Mouse (Mus musculus) ES-E14 (cell line): Measurements from ENCODE around the gene Praf2. TPM values are rescaled to one million over a fixed set of nuclear protein-coding genes. Genes with fewer than 3 reads are reported as not detected.

Experiments used
- DNase-seq: peaks from one replicate; pipeline ENCODE4 v3.0.0-alpha.2; 2013; ENCODE audit warnings: low read depth, low spot score
- H3K27ac ChIP-seq: 2 replicates; pipeline ENCODE4 v1.5.1; 2012; ENCODE audit warnings: low read depth, mild to moderate bottlenecking, low read length, moderate library complexity, mixed read lengths; ENCODE audit not compliant: poor library complexity, insufficient read depth, severe bottlenecking
- H3K36me3 ChIP-seq: 2 replicates; pipeline ENCODE4 v1.6.1; 2012; ENCODE audit warnings: mild to moderate bottlenecking, low read length, moderate library complexity, mixed read lengths; ENCODE audit not compliant: control insufficient read depth, poor library complexity, insufficient read depth, severe bottlenecking
- H3K4me1 ChIP-seq, 2 experiments: fragments of 150-350 bp in 1 of 2; sonication (generic) in 1 of 2; 2 replicates each; pipeline ENCODE4 v1.6.1; 2012; ENCODE audit warnings: low read length in 2 of 2, mild to moderate bottlenecking in 1 of 2, mixed read lengths in 1 of 2; ENCODE audit not compliant: control insufficient read depth in 2 of 2, insufficient read depth in 2 of 2, poor library complexity in 1 of 2
- H3K4me3 ChIP-seq, 2 experiments: fragments of 150-350 bp in 1 of 2; sonication (generic) in 1 of 2; 2 replicates each; pipeline ENCODE4 v1.5.1; 2012; ENCODE audit warnings: low read length in 2 of 2, low read depth in 1 of 2, mild to moderate bottlenecking in 1 of 2, mixed read lengths in 1 of 2; ENCODE audit not compliant: insufficient read depth in 1 of 2, poor library complexity in 1 of 2, severe bottlenecking in 1 of 2
- H3K9ac ChIP-seq: 2 replicates; pipeline ENCODE4 v1.6.1; 2012; ENCODE audit warnings: low read depth, mild to moderate bottlenecking, low read length, mixed read lengths; ENCODE audit not compliant: poor library complexity, insufficient read depth, severe bottlenecking
- H3K9me3 ChIP-seq: fragments of 150-350 bp; sonication (generic); 2 replicates; pipeline ENCODE4 v1.6.1; 2012; ENCODE audit warnings: low read depth, mild to moderate bottlenecking, low read length; ENCODE audit not compliant: control insufficient read depth, insufficient read depth
- CHD2 ChIP-seq: IDR thresholded peaks from 2 replicates; pipeline ENCODE4 v1.6.1; 2014; ENCODE audit warnings: mild to moderate bottlenecking, low read depth, low read length, inconsistent platforms
- HCFC1 ChIP-seq: IDR thresholded peaks from 2 replicates; pipeline ENCODE4 v1.6.1; 2012; ENCODE audit warnings: low read length, inconsistent platforms, borderline replicate concordance; ENCODE audit not compliant: insufficient read depth
- MAFK ChIP-seq: IDR thresholded peaks from 2 replicates; pipeline ENCODE4 v1.6.1; 2014; ENCODE audit warnings: mild to moderate bottlenecking, low read depth, low read length, inconsistent platforms; ENCODE audit not compliant: insufficient read depth
- ZC3H11A ChIP-seq: IDR thresholded peaks from 2 replicates; pipeline ENCODE4 v1.6.1; 2012; ENCODE audit warnings: low read depth, mild to moderate bottlenecking, inconsistent platforms, low read length, borderline replicate concordance
- ZNF384 ChIP-seq: IDR thresholded peaks from 2 replicates; pipeline ENCODE4 v1.6.1; 2012; ENCODE audit warnings: low read depth, low read length, inconsistent platforms
- in situ Hi-C, 2 experiments: fragments of 600-800 bp; cut with MboI; formaldehyde crosslinking; loops; one replicate each; pipeline ENCODE4 v1.15.1; 2025; ENCODE audit warnings: low sequenced_read_pairs in 2 of 2, inconsistent platforms in 1 of 2; ENCODE audit not compliant: unreplicated experiment in 2 of 2
- total RNA-seq: library from RNA; depleted of rRNA; stranded (reverse); fragments of 300-350 nt; gene quantifications from 2 replicates; pipeline ENCODE4 v1.2.3, GENCODE M21; 2012; rRNA removed

Praf2 gene
- 41.9 and 48.0 TPM in 2 replicates for total RNA-seq

- DNase-seq, result peak; percentile 69
- in situ Hi-C loops, result no loop called here
- TF ChIP-seq MAFK, result no peak
- peak; percentile 88 for TF ChIP-seq HCFC1
- Histone ChIP-seq H3K4me3 (peak within 1 kb of the TSS; percentile 72 to 81), H3K9me3 (no peaks in the 10 kb centered on the region), H3K27ac (peak within 1 kb of the TSS; percentile 53), H3K9ac (peak within 1 kb of the TSS; percentile 82), H3K4me1 (peaks cover 0 to 10% of the 10 kb centered on the region in 2 experiments; a peak in 1 of 4 replicates), H3K36me3 (peaks cover 26% of the 10 kb centered on the region)
Measured at GRCm38 (mm10) chrX:7728215-7728921, at the start of gene Praf2. TSS of gene Praf2 (plus strand) at chrX:7728439.

- Histone ChIP-seq H3K36me3 (no peaks in the 10 kb centered on the region), H3K9me3 (no peaks in the 10 kb centered on the region), H3K4me1 (0 out of 4 replicates have a peak, but pooled peaks cover 0 to 2% of the 10 kb centered on the region in 2 experiments), H3K27ac (no peak overlapping the region), H3K9ac (no peak overlapping the region), H3K4me3 (no peak overlapping the region)
- TF ChIP-seq HCFC1 (no peak), CHD2 (no peak), MAFK (no peak), ZC3H11A (no peak), ZNF384 (no peak)
- no peak for DNase-seq
- in situ Hi-C loops, result loop anchor here in 1 of 2 experiments (25.0 kb wide), 1 partner anchor 217 kb away; no protein-coding TSS in a partner anchor
Measured at GRCm38 (mm10) chrX:7678986-7679385, 49.3 kb upstream of the Praf2 start.

- H3K9ac ChIP-seq, result peak overlapping the region; percentile 63
- no peak overlapping the region for H3K27ac ChIP-seq
- DNase-seq, result peak; percentile 77
- TF ChIP-seq HCFC1 (no peak), MAFK (no peak), CHD2 (no peak), ZC3H11A (no peak), ZNF384 (no peak)
- H3K9me3 ChIP-seq, result no peaks in the 10 kb centered on the region
- 0 out of 4 replicates have a peak, but pooled peaks cover 0 to 2% of the 10 kb centered on the region in 2 experiments for H3K4me1 ChIP-seq
- peak overlapping the region; percentile 42 to 53 for H3K4me3 ChIP-seq
- no peaks in the 10 kb centered on the region for H3K36me3 ChIP-seq
- in situ Hi-C loops, result loop anchor here in 1 of 2 experiments (25.0 kb wide), 1 partner anchor 217 kb away; no protein-coding TSS in a partner anchor
Measured at GRCm38 (mm10) chrX:7679405-7680056, 48.7 kb upstream of the Praf2 start.

GRCm38 (mm10) chrX:7680057-7680412, 48.2 kb upstream of the Praf2 start:
- no peak for TF ChIP-seq HCFC1
- TF ChIP-seq CHD2, result no peak
- no peak for TF ChIP-seq ZNF384
- no peak for TF ChIP-seq ZC3H11A
- TF ChIP-seq MAFK, result no peak
- in situ Hi-C loops, result loop anchor here in 1 of 2 experiments (25.0 kb wide), 1 partner anchor 218 kb away; no protein-coding TSS in a partner anchor
- Histone ChIP-seq H3K9ac (peak overlapping the region; percentile 63), H3K4me3 (peak overlapping the region; percentile 42 to 53), H3K4me1 (0 out of 4 replicates have a peak, but pooled peaks cover 0 to 2% of the 10 kb centered on the region in 2 experiments), H3K27ac (no peak overlapping the region), H3K9me3 (no peaks in the 10 kb centered on the region), H3K36me3 (no peaks in the 10 kb centered on the region)
- no peak for DNase-seq
